Mouse (Mus musculus) heart, postnatal 0 days (tissue): Measurements from ENCODE around the gene Tmem120a. TPM values are rescaled to one million over a fixed set of nuclear protein-coding genes. Genes with fewer than 3 reads are reported as not detected.
A peak's percentile ranks its signal among the peaks of the same experiment; 100 is the strongest.

Experiments used
- ATAC-seq: fragments of 200-750 bp; cut with Nextera tagmentation; 2 replicates; pipeline ENCODE4 v1.8.0; 2017; ENCODE audit warnings: low read depth, moderate number of reproducible peaks, moderate library complexity; ENCODE audit not compliant: insufficient read depth
- DNase-seq: peaks from one replicate; pipeline ENCODE4 v3.0.0-alpha.2; 2016; ENCODE audit warnings: low spot score
- H3K27ac ChIP-seq: fragments of 300-500 bp; sonication (generic); 2 replicates; pipeline ENCODE4 v1.5.1; 2014; ENCODE audit warnings: low read depth, mild to moderate bottlenecking
- H3K27me3 ChIP-seq: fragments of 300-500 bp; sonication (generic); 2 replicates; pipeline ENCODE4 v1.6.1; 2014; ENCODE audit warnings: low read length, mixed read lengths; ENCODE audit not compliant: control insufficient read depth, insufficient read depth
- H3K36me3 ChIP-seq: fragments of 300-500 bp; sonication (generic); replicated peaks from 2 replicates; pipeline ENCODE4 v1.6.1; 2014; ENCODE audit warnings: low read length, mixed read lengths; ENCODE audit not compliant: control insufficient read depth, insufficient read depth
- H3K4me1 ChIP-seq: fragments of 300-500 bp; sonication (generic); 2 replicates; pipeline ENCODE4 v1.6.1; 2014; ENCODE audit warnings: antibody characterized with exemption; ENCODE audit not compliant: control insufficient read depth, insufficient read depth
- H3K4me2 ChIP-seq: fragments of 300-500 bp; sonication (generic); 2 replicates; pipeline ENCODE4 v1.6.1; 2014; ENCODE audit warnings: low read depth, mild to moderate bottlenecking, low read length, moderate library complexity
- H3K4me3 ChIP-seq: fragments of 300-500 bp; sonication (generic); 2 replicates; pipeline ENCODE4 v1.5.1; 2014; ENCODE audit warnings: low read depth, low read length
- H3K9ac ChIP-seq: fragments of 300-500 bp; sonication (generic); replicated peaks from 2 replicates; pipeline ENCODE4 v1.6.1; 2014; ENCODE audit warnings: low read depth, low read length, mixed read lengths
- H3K9me3 ChIP-seq: fragments of 300-500 bp; sonication (generic); replicated peaks from 2 replicates; pipeline ENCODE4 v1.6.1; 2016; ENCODE audit warnings: low read length; ENCODE audit not compliant: control insufficient read depth
- CTCF ChIP-seq: IDR thresholded peaks from 2 replicates; pipeline ENCODE4 v1.5.1; 2016; ENCODE audit warnings: antibody characterized with exemption, control low read depth, low read depth
- EP300 ChIP-seq: IDR thresholded peaks from 2 replicates; pipeline ENCODE4 v1.6.1; 2016; ENCODE audit warnings: antibody characterized with exemption, low read depth
- WGBS: fragments of 180-500 bp; shearing (Covaris S2); extraction: QIAGEN DNeasy Blood & Tissue Kit; methylation state at CpG from one replicate; pipeline ENCODE4 v1.1.7; 2014; 5-methylcytosine and 5-hydroxymethylcytosine counted together
- microRNA-seq: library from miRNA; unstranded; fragments of <30 nt; microRNA quantifications from one replicate; pipeline ENCODE4, GENCODE M21; 2016
- polyA plus RNA-seq: library from polyadenylated mRNA; unstranded; fragments of >200 nt; fragmentation: Nextera tagmentation; extraction: Ambion mirVana; gene quantifications from 2 replicates; pipeline ENCODE4 v1.2.1, GENCODE M21; 2015
- total RNA-seq: library from RNA; depleted of rRNA; stranded (reverse); fragments of >200 nt; gene quantifications from 2 replicates; pipeline ENCODE4 v1.2.3, GENCODE M21; 2014; ENCODE audit warnings: low replicate concordance; rRNA removed

Tmem120a gene
- total and polyA plus RNA-seq, 2 experiments from 2014 or later, result 25.6 to 34.2 TPM

DNA sequence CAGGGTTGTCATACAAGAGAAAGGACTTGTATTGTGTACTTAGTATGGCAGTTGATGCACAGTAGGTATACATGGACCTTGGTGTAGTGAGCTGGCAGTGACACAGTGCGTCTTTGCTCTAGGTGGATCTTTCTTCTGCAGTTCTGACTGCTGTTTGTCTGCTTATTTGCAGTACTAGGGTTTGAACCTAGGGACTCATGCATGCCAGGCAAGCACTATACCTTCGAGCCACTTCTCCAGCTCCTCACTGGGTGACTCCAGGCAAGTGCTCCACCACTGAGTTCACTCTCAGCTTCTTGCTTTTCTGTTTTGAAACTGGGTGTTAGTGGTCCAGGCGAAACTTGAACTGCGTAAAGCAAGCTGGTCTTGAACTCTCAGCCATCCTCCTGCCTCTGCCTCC, 42.6 kb downstream of the Tmem120a start:
- 92% methylated on average over 4 of the region's 4 CpGs for WGBS
- no peak for ATAC-seq
- H3K4me2 ChIP-seq, result no peak overlapping the region
- no peak overlapping the region for H3K9ac ChIP-seq
- no peaks in the 10 kb centered on the region for H3K27me3 ChIP-seq
- 0 out of 2 replicates have a peak, but pooled peaks cover 4% of the 10 kb centered on the region for H3K36me3 ChIP-seq
- H3K9me3 ChIP-seq, result no peaks in the 10 kb centered on the region
- peaks cover 18% of the 10 kb centered on the region for H3K4me1 ChIP-seq
- no peak overlapping the region for H3K4me3 ChIP-seq
- peak overlapping the region; percentile 67 for H3K27ac ChIP-seq
- no peak for TF ChIP-seq EP300
- no peak for TF ChIP-seq CTCF
- DNase-seq, result no peak

DNA sequence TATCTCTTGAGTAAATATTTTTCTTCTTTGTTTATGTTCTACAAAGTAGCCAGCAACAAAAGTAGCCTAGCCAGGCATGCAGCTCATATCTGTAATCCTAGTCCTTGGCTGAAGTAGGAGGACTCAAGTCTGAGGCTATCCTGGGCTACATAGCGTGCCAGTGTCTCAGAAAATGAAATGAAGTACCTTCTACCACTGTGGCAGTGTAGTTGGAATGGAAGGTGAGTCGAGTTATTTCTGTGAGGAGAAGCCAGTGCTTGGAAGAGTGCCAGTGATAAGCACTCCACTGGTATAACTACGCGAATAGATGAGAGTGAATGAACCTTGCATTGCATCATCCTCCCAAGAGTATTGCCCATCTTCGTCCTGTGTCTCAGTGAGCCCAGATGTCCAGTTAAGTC, 46.5 kb downstream of the Tmem120a start:
- no peak for TF ChIP-seq EP300
- no peak for TF ChIP-seq CTCF
- H3K9me3 ChIP-seq, result no peaks in the 10 kb centered on the region
- no peak overlapping the region for H3K9ac ChIP-seq
- no peak overlapping the region for H3K27ac ChIP-seq
- 0 out of 2 replicates have a peak, but pooled peaks cover 3% of the 10 kb centered on the region for H3K36me3 ChIP-seq
- DNase-seq (no peak), ATAC-seq (no peak)
- H3K4me2 ChIP-seq, result no peak overlapping the region
- H3K4me3 ChIP-seq, result no peak overlapping the region
- WGBS, result 28% methylated on average over 5 of the region's 5 CpGs
- H3K27me3 ChIP-seq, result no peaks in the 10 kb centered on the region
- peaks cover 14% of the 10 kb centered on the region; the same call in 1 of the 2 replicates for H3K4me1 ChIP-seq

GRCm38 (mm10) chr5:135695277-135695721, 48.9 kb downstream of the Tmem120a start:
- H3K36me3 ChIP-seq, result peaks cover 4% of the 10 kb centered on the region; the same call in 1 of the 2 replicates
- no peak overlapping the region for H3K4me2 ChIP-seq
- no peak overlapping the region for H3K4me3 ChIP-seq
- WGBS, result 63% methylated on average over 7 of the region's 7 CpGs
- DNase-seq (no peak), ATAC-seq (no peak)
- no peak overlapping the region for H3K9ac ChIP-seq
- no peak overlapping the region for H3K27ac ChIP-seq
- no peaks in the 10 kb centered on the region for H3K9me3 ChIP-seq
- no peaks in the 10 kb centered on the region for H3K27me3 ChIP-seq
- TF ChIP-seq EP300, result no peak
- H3K4me1 ChIP-seq, result peaks cover 12% of the 10 kb centered on the region

DNA sequence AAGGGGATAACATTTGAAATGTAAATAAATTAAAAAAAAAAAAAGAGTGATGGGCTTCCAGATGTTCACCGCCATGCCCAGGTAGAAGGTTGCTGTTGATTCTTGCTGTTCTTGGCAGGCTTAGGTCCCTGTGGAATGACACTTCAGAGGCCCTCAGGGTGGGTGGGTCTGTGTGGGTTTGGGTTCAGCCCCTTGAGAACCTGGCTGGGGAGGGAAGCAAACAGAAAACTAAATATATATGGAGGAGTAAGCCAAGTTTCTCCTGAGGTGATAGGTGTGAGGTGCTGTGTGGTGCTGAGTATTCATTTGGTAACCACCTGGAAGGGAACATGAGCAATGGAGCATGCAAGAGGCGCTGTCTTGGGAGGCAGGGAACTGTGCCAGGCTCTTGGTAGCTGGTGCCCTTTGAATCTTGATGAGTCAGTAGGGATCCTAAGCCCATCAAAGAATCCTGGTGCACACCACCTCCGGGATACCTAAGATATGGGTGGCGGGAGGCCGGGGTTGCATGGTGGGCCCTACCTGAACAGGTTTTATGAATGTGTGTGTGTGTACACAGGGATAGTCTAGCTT, 50.9 kb downstream of the Tmem120a start:
- no peaks in the 10 kb centered on the region for H3K9me3 ChIP-seq
- peaks cover 4% of the 10 kb centered on the region; the same call in 1 of the 2 replicates for H3K36me3 ChIP-seq
- no peak overlapping the region for H3K4me2 ChIP-seq
- 94% methylated on average over 5 of the region's 5 CpGs for WGBS
- no peak overlapping the region for H3K27ac ChIP-seq
- H3K4me1 ChIP-seq, result peaks cover 18% of the 10 kb centered on the region
- no peaks in the 10 kb centered on the region for H3K27me3 ChIP-seq
- TF ChIP-seq EP300, result no peak
- no peak overlapping the region for H3K9ac ChIP-seq
- DNase-seq (no peak), ATAC-seq (no peak)
- no peak overlapping the region for H3K4me3 ChIP-seq

DNA sequence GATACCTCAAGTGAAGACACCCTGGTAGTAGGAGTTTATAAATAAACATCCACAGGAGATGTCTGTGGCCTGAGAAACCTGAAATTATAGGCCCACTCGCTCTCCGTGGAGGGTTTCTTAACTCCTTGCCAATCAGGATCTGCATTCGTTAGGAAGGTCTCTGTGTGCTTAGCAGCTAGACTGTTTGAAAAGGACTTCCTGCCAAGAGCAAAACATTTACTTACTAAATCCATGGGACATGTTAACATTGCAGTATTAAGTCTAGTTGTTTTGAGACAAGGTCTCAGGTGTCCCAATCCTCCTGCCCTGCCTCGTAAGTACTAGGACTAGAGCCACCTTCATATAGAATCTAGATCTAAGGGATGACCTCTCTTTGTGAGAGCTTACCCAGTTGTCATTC, 53.0 kb downstream of the Tmem120a start:
- Histone ChIP-seq H3K4me1 (peaks cover 24% of the 10 kb centered on the region), H3K27ac (no peak overlapping the region), H3K4me3 (no peak overlapping the region), H3K27me3 (no peaks in the 10 kb centered on the region), H3K9ac (no peak overlapping the region), H3K36me3 (peaks cover 4% of the 10 kb centered on the region; the same call in 1 of the 2 replicates), H3K9me3 (no peaks in the 10 kb centered on the region), H3K4me2 (no peak overlapping the region)
- no peak for TF ChIP-seq EP300
- TF ChIP-seq CTCF, result no peak
- whole genome bisulfite sequencing, result 65% methylated on average over 4 of the region's 4 CpGs
- no peak for ATAC-seq
- no peak for DNase-seq

- ATAC-seq (no peak), DNase-seq (no peak)
- no peak for TF ChIP-seq CTCF
- no peak for TF ChIP-seq EP300
- Histone ChIP-seq H3K4me1 (peaks cover 24% of the 10 kb centered on the region), H3K4me2 (peak overlapping the region; percentile 99), H3K9ac (peak overlapping the region; percentile 84), H3K27me3 (no peaks in the 10 kb centered on the region), H3K4me3 (peak overlapping the region; percentile 86), H3K27ac (peak overlapping the region; percentile 38; the same call in 1 of the 2 replicates), H3K36me3 (peaks cover 4% of the 10 kb centered on the region; the same call in 1 of the 2 replicates), H3K9me3 (no peaks in the 10 kb centered on the region)
- WGBS, result 85% methylated on average over 5 of the region's 5 CpGs
These were observed 53.8 kb downstream of the Tmem120a start for GRCm38 (mm10) chr5:135690401-135690800.

Small RNAs within 50 kb of the gene (microRNA-seq; reads per million reads assigned to microRNA genes)
- gene Mir7034, result not detected

Other genes starting within 250 kb of the Tmem120a start
- gene Hip1, start 199.3 kb downstream of the Tmem120a start, total RNA-seq, result 41.0 and 47.2 TPM in 2 replicates
- 9.8 and 10.1 TPM in 2 replicates for gene Hip1, start 199.3 kb downstream of the Tmem120a start, polyA plus RNA-seq
- not detected in 2 replicates for gene Ccl26, start 180.9 kb downstream of the Tmem120a start, total RNA-seq
- not detected in 2 replicates for gene Ccl26, start 180.9 kb downstream of the Tmem120a start, polyA plus RNA-seq
- gene Ccl24, start 171.4 kb downstream of the Tmem120a start, total RNA-seq, result not detected in 2 replicates
- 0.45 and 0.82 TPM in 2 replicates for gene Ccl24, start 171.4 kb downstream of the Tmem120a start, polyA plus RNA-seq
- gene Rhbdd2, start 111.8 kb downstream of the Tmem120a start, total RNA-seq, result 6.7 and 11.6 TPM in 2 replicates
- gene Rhbdd2, start 111.8 kb downstream of the Tmem120a start, polyA plus RNA-seq, result 37.8 and 40.0 TPM in 2 replicates
- gene Por, start 74.4 kb downstream of the Tmem120a start, total RNA-seq, result 71.7 and 85.6 TPM in 2 replicates
- gene Por, start 74.4 kb downstream of the Tmem120a start, polyA plus RNA-seq, result 44.9 and 45.0 TPM in 2 replicates
- gene Styxl1, start 33.9 kb upstream of the Tmem120a start, total RNA-seq, result not detected in 2 replicates
- gene Styxl1, start 33.9 kb upstream of the Tmem120a start, polyA plus RNA-seq, result 0.18 and 0.42 TPM in 2 replicates
- 389 and 420 TPM in 2 replicates for gene Mdh2, start 34.0 kb upstream of the Tmem120a start, total RNA-seq
- gene Mdh2, start 34.0 kb upstream of the Tmem120a start, polyA plus RNA-seq, result 2,045 and 2,081 TPM in 2 replicates
- 0.31 TPM in 1 of 2 replicates, not detected in the other for gene Srrm3, start 62.4 kb upstream of the Tmem120a start, total RNA-seq
- gene Srrm3, start 62.4 kb upstream of the Tmem120a start, polyA plus RNA-seq, result 0.03 TPM in 1 of 2 replicates, not detected in the other
- gene Hspb1, start 143.5 kb upstream of the Tmem120a start, total RNA-seq, result 1,178 and 1,316 TPM in 2 replicates
- 974 and 1,039 TPM in 2 replicates for gene Hspb1, start 143.5 kb upstream of the Tmem120a start, polyA plus RNA-seq
- 47.3 and 67.2 TPM in 2 replicates for gene Ywhag, start 190.2 kb upstream of the Tmem120a start, total RNA-seq
- 137 and 149 TPM in 2 replicates for gene Ywhag, start 190.2 kb upstream of the Tmem120a start, polyA plus RNA-seq
- 1.3 and 3.6 TPM in 2 replicates for gene Ssc4d, start 230.1 kb upstream of the Tmem120a start, total RNA-seq
- gene Ssc4d, start 230.1 kb upstream of the Tmem120a start, polyA plus RNA-seq, result 0.55 and 0.56 TPM in 2 replicates
- not detected in 2 replicates for gene Zp3, start 235.7 kb upstream of the Tmem120a start, total RNA-seq
- gene Zp3, start 235.7 kb upstream of the Tmem120a start, polyA plus RNA-seq, result 0.14 TPM in 1 of 2 replicates, not detected in the other